Mouse (Mus musculus): Measurements from ENCODE around the gene Patj. TPM values are rescaled to one million over a fixed set of nuclear protein-coding genes. Genes with fewer than 3 reads are reported as not detected.

Gene Patj
- total RNA-seq, 1 experiment from 2014 or later = 26.1 TPM

DNA sequence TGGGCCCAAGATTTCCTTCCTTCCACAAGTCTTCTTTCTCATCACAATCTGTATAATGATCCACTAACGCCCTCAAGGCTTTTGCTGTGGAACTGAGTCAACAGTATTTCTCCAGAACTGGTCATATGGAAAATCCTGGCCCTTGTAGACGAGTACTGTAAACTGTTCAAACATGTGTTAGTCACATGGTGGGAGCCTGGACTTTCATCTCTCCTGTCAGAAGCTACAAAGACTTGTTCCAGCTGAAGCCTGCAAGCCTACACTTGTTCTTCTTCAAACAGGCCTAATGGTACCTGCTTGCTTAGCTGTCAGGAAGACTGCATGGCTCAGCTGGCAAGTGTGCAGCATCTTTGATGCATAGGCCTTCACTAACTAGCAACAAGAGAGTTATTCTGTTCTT lies 264.9 kb downstream of the Patj start:
- ATAC-seq (replicated peaks in 1 of 2; ENCODE audit: insufficient read depth in 1 of 2, low FRiP score in 2 of 2, low TSS enrichment in 1 of 2, low read depth in 1 of 2, poor library complexity in 2 of 2, severe bottlenecking in 2 of 2) = no peak

DNA sequence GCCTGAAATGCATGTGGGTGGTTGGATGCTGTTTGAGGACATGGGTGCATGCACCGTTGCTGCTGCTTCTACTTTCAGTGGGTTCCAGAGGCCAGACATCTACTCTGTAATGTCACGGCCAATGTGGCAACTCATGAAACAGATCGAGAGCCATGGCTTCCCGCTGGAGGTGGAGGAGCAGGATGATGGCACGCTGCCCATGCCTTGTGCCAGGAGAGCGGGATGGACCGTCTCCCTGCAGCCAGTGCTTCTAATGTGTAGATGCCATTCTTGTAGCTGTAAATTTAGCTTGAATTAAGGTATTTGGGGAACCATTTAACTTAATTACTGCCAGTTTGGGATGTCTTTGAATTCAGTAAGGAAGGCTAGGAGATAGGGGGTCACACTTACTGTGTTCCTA lies 270.3 kb downstream of the Patj start:
- ATAC-seq (replicated peaks in 1 of 2; ENCODE audit: insufficient read depth in 1 of 2, low FRiP score in 2 of 2, low TSS enrichment in 1 of 2, low read depth in 1 of 2, poor library complexity in 2 of 2, severe bottlenecking in 2 of 2) = no peak

DNA sequence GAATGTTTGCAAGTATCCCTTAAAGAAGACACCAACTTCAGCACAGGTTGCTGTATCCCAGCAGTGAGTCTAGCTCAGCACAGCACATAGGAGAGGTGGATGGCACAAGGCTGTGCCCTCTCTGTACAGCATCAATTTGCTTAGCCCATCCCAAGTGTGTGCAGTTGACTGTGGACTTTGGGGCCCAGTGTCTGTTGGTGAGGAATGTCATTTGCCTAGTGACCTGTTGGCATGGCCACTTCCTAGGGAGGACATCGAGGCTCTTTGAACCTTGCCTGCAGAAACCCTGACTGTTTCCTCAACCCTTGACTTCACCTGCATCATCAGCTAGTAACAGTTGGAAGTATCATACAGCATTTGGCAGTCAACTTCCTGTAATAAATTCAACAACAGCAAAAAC lies 270.9 kb downstream of the Patj start:
- ATAC-seq (replicated peaks in 1 of 2; ENCODE audit: insufficient read depth in 1 of 2, low FRiP score in 2 of 2, low TSS enrichment in 1 of 2, low read depth in 1 of 2, poor library complexity in 2 of 2, severe bottlenecking in 2 of 2) = no peak

DNA sequence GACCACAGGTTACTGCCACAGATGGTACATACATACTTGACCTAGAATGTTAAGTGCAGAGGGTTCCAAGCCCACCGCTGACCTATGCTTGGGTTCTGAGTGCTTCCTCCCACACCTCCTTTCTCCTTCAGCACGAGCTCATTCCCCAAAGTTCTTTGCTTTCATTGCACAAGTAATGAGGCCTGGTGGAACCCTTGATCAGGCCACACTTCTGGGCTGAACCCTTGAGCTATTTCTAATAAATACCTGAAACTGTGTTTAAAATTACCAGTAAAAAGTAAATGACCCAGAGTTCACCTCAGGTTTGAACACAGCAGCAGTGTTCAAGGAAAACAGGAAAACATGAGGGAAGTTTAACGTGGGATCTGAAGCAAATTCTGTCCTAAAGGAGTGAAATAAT lies 271.4 kb downstream of the Patj start:
- no peak for ATAC-seq (replicated peaks in 1 of 2; ENCODE audit: insufficient read depth in 1 of 2, low FRiP score in 2 of 2, low TSS enrichment in 1 of 2, low read depth in 1 of 2, poor library complexity in 2 of 2, severe bottlenecking in 2 of 2)

DNA sequence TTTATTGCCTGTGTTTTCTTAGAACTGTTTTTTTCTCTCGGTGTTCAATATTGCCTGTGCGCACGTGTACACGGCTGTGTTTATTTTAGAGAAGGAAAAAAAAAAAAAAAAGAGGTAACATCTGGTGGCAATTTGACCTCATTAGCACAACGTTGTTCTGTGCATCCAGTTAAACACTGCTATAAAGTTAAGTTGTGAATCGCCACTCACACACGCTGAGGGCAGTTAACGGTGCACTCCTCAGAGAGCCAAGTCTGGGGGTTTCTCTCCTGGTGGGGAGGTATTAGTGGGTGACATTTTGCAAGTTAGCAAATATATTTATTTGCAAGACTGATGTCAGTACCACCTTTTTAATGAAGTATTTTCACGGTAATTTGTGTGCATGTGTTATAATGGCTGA lies 281.9 kb downstream of the Patj start:
- ATAC-seq (replicated peaks in 1 of 2; ENCODE audit: insufficient read depth in 1 of 2, low FRiP score in 2 of 2, low TSS enrichment in 1 of 2, low read depth in 1 of 2, poor library complexity in 2 of 2, severe bottlenecking in 2 of 2) = no peak

DNA sequence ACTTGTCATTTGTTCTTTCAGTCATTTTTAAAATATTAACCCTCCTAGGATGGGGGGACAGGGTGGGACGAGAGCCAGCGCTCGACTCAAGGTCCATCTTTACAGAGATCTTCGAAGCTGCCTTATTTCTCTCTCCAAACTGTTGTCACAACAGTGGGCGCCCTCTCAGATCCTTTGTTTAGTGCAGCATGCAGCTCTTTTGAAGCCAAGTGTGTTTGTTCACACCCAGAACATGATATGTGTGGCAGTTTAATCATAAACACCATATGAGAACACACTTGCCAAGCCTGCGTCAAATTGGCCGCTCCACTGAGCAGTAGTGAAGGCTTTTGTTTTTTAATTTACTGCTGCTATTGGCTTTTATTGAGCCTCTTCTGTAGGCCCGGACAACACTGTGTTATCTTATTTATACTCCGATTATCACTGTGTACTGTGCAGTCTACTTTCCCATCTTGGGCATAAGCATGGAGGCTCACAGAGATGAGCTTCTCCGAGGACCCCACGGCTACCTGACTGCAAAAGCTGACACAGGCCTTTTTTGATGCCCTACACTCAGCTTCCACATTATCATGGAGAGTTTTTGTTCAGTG lies 291.2 kb downstream of the Patj start:
- ATAC-seq (replicated peaks in 1 of 2; ENCODE audit: insufficient read depth in 1 of 2, low FRiP score in 2 of 2, low TSS enrichment in 1 of 2, low read depth in 1 of 2, poor library complexity in 2 of 2, severe bottlenecking in 2 of 2) = no peak

DNA sequence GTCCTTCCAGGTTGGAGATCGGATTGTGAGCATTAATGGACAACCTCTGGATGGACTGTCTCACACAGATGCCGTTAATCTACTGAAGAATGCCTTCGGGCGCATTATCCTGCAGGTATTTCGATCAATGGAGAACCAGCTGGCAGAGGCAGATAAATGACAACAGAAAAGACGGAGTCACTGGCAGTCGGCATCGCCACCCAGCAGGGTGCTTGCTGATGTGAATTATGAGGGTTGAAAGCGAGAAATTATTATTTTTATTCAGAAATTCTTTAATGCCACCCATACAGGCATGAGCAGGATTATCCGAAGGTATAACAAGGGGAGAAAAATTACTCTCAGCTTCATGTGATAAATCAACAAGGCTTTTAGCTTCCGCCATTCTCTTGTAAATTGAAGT lies 292.5 kb downstream of the Patj start:
- ATAC-seq (replicated peaks in 1 of 2; ENCODE audit: insufficient read depth in 1 of 2, low FRiP score in 2 of 2, low TSS enrichment in 1 of 2, low read depth in 1 of 2, poor library complexity in 2 of 2, severe bottlenecking in 2 of 2) = no peak

DNA sequence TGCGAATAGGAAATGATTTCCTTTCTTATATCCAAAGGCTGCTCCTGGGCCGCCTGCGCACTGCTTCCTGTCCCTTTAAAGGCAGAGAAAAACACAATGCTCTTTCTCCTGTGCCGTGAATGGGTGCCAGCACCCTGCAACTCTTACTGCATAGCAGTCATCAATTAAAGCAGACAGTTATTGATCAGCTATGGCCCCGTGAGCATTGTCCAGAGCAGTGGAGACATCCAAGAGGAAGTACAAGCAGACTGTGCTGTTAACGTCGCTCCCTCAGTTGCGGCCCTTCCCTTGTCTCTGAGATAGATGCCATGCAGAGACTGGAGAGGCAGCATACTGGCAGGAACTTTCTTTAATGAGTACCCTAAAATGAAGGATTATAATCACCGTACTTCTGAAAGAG lies 292.9 kb downstream of the Patj start:
- no peak for ATAC-seq (replicated peaks in 1 of 2; ENCODE audit: insufficient read depth in 1 of 2, low FRiP score in 2 of 2, low TSS enrichment in 1 of 2, low read depth in 1 of 2, poor library complexity in 2 of 2, severe bottlenecking in 2 of 2)

DNA sequence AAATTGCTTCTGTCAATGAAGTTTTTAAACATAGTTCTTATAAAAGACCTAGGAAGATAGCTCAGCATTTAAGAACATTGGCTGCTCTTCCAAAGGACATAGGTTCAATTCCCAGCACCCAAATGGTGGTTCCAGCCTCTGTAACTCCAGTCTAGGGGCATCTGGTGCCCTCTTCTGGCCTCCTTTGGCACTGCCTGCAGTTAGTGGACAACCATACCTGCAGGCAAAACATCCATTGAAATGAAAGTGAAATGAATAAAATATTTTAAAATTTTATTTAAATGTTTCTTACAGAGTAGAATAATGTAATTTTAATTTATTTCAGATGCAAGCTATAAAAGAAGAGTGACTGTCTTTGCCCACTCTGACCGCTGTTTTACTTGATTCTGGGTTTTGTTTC lies 294.4 kb downstream of the Patj start:
- ATAC-seq (replicated peaks in 1 of 2; ENCODE audit: insufficient read depth in 1 of 2, low FRiP score in 2 of 2, low TSS enrichment in 1 of 2, low read depth in 1 of 2, poor library complexity in 2 of 2, severe bottlenecking in 2 of 2) = no peak

DNA sequence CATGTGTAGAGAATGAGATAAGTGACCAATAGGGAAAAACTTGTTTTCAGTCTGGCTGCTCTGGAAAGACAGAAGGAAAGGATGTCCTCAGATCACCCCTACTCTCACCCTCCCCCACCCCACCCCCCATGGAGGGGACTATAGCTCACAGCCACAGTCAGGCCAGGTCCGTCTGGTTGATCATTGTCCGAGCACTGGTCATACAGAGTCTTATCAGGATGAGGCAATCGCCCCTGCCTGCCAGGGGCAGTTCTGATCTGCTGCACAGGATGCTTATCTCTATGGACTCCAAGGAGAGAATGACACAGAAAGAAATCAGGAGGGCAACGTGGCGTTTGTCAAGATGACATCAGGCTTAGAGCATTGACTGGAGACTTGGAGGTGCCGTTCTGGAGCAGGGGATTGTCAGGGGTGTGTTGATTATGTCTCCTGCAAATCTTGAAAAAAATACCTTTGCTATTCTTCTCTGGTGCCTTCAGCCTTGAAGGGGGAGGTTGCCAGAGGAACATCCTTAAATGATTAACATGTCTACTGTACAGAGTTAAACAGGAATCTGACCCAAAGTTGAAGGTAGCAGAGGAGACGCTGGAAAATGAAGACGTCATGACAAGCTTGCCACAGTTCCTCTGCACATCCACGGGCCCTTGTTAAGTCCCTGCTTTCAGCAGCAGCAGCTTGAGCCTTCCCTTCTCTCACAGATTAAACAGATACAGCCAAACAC lies 298.0 kb downstream of the Patj start:
- no peak for ATAC-seq (replicated peaks in 1 of 2; ENCODE audit: insufficient read depth in 1 of 2, low FRiP score in 2 of 2, low TSS enrichment in 1 of 2, low read depth in 1 of 2, poor library complexity in 2 of 2, severe bottlenecking in 2 of 2)

DNA sequence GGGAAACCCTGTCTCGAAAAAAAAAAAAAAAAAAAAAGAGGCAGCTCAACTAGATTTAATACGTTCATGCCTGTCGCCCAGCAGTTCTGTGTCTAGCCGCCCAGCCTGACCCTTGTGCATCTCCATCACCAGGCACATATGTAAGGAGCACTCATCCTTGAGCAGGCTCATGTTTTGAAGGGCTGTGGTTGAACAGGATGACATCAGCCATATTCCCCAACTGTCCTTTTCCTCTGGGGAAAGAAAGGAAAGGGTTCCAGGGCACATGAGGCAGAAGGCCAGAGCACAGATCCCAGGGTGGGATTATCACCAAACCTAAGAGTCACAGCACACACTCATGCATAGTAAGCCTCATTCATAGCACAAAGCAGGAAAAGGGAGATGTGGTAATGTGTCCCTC lies 302.3 kb downstream of the Patj start:
- ATAC-seq (replicated peaks in 1 of 2; ENCODE audit: insufficient read depth in 1 of 2, low FRiP score in 2 of 2, low TSS enrichment in 1 of 2, low read depth in 1 of 2, poor library complexity in 2 of 2, severe bottlenecking in 2 of 2) = no peak

DNA sequence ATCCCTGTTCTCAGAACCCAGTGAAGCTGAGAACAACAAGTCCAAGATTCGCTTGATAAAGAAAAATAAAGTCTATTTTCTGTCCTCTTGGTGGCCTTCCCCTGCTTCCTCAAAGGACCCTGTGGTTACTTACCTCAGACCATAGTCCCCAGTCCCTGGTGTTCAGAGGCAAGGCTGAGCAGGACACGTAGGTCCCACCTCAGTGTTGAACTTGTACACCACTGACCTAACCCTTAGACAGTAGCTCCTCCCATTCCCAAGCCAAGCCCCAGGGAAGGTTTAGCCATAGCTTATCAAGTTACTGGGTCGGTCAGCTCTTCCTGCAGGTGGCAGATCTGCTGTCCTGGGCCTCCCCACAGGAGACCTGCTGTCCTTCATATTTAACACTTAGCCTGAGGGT lies 303.3 kb downstream of the Patj start:
- ATAC-seq (replicated peaks in 1 of 2; ENCODE audit: insufficient read depth in 1 of 2, low FRiP score in 2 of 2, low TSS enrichment in 1 of 2, low read depth in 1 of 2, poor library complexity in 2 of 2, severe bottlenecking in 2 of 2) = peak; percentile 46 to 76

DNA sequence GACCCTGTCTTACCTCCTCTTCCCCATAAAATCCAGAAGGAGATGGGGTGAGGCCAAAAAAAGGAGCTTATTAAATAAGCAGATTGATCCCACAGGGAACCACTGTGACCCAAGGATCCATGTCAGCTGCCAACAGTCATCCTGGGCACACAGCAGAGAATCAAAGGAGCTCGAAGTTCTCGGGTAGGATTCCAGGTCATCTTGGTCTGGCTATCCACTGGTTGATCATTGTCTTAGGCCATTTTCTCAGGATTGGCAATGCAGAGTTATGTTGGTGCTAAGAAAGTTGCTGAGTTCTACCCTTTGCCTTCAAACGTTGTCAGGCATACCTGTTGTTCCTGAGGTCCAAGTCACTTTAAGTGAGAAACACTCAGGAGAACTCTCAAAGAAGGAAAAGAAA lies 304.6 kb downstream of the Patj start:
- ATAC-seq (replicated peaks in 1 of 2; ENCODE audit: insufficient read depth in 1 of 2, low FRiP score in 2 of 2, low TSS enrichment in 1 of 2, low read depth in 1 of 2, poor library complexity in 2 of 2, severe bottlenecking in 2 of 2) = no peak

DNA sequence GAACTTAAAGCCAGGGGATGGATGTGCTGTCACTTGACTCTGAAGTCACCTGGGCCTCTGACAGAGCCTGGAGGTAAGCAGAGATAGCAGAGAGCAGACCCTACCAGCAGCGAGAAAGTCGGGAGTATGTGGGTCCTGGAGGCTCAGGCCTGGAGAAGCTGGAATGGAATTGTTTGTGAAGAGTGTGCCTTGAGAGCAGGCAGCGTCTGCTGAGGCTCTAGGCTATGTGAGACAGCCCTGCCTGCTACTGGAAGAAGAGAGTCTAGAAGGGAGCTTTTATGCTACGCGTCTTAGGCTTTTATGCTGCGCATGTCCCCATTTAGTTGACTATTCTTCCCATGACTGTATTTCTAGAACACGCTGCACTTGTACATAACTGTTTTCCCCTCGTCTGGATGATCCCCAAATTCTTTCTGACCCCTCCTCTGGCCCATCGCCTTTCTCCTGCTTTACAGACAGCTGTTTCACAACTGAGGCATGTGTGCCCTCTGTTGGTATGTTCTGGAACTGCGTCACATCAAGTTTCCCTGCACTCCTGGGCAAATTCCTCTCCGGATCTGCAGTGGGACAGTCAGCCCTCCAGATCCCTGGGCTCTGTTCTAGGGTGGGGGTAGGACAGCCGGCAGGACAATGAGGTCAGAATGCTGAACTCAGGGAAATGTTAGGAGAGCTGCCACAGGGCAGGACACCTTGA lies 306.8 kb downstream of the Patj start:
- ATAC-seq (replicated peaks in 1 of 2; ENCODE audit: insufficient read depth in 1 of 2, low FRiP score in 2 of 2, low TSS enrichment in 1 of 2, low read depth in 1 of 2, poor library complexity in 2 of 2, severe bottlenecking in 2 of 2) = peak; percentile 50 to 72

DNA sequence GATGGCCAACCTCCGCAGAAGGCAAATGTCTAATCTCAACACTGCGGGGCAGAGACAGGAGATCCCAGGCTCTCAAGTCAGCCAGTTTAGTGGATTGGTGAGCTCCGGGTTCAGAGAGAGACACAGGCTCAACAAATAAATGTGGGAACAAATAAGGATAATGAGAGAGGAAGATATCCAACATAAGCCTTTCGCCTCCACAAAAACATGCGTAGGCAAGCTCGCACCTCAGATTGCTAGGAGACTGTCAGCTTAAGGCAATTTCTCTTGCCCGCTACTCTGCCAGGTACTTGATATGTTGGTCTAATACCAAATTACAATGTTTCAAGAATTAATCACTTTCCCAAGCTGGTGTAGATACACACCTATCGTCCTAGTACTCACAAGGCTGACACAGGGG lies 315.3 kb downstream of the Patj start:
- ATAC-seq (replicated peaks in 1 of 2; ENCODE audit: insufficient read depth in 1 of 2, low FRiP score in 2 of 2, low TSS enrichment in 1 of 2, low read depth in 1 of 2, poor library complexity in 2 of 2, severe bottlenecking in 2 of 2) = no peak

DNA sequence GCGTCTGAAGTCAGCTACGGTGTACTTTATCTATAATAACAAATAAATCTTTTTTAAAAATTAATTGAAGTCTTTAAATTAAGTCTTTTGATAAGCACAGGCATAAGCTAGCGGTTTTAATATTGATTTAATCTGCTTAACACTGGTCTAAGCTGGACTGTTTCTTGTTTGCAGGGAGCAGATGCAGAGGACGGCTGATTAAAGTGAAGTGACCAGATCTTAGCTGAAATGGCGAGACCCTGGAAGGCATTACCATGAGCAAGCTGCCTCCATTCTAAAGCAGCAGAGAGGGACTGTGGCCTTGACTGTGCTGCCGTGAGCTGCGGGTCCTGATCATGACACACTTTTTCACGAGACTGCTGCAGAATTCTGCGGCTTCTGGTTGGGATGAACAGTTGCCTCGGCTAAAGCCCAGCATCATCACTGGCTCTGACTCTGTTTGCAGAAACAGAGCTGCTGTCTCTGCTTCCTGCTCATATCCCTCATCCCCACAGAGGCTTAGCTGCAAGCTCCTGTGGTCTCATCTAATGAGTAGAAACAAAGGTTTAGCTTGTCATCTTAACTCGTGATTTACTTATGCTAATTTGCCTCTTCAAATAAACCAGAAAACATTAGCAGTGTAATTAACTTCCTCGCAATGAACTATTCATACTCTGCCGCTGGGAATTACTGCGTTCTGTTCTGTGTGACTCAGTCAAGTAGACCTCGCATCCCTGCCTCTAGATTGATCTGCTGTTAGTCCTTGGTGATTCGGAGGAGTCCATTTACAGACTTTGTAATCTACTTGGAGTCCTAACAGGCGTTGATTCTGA lies 322.4 kb downstream of the Patj start:
- no peak for ATAC-seq (replicated peaks in 1 of 2; ENCODE audit: insufficient read depth in 1 of 2, low FRiP score in 2 of 2, low TSS enrichment in 1 of 2, low read depth in 1 of 2, poor library complexity in 2 of 2, severe bottlenecking in 2 of 2)

DNA sequence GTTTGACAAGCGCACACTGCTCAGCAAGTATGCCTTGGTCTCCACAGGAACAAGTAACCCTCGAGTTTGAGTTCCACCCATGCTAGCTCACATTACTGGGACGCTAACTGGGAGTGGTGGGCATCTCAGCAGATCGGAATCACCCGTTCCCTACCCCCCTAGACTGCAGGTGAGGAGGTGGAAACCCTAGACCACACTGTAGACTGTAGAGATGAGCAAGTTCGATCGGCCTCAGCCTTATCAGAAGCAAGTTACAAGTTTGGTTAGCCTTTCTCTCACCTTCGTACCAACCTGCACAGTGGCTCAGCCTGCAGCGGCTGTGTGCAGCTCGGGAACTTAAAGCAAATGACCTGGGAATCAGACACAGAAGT lies 322.9 kb downstream of the Patj start:
- ATAC-seq (replicated peaks in 1 of 2; ENCODE audit: insufficient read depth in 1 of 2, low FRiP score in 2 of 2, low TSS enrichment in 1 of 2, low read depth in 1 of 2, poor library complexity in 2 of 2, severe bottlenecking in 2 of 2) = no peak

DNA sequence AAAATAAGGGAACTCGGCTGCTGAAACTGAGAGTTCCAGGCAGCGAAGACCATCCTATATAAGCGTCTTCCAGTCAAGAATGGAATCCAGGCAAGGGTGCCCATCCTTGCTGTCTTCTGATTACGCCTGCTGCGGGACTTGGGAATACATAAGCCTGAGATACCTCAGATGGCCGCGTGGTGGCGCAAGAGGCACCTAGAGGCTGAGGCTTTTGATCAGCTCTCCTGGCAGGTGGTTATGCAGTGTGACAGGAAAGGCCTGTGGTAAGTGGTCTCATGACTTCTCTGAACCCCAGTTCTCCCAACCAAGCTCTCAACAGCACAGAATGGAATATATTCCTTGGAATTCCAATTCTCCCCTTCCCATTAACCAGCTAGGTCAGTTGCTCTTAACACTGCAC lies 326.9 kb downstream of the Patj start:
- ATAC-seq (replicated peaks in 1 of 2; ENCODE audit: insufficient read depth in 1 of 2, low FRiP score in 2 of 2, low TSS enrichment in 1 of 2, low read depth in 1 of 2, poor library complexity in 2 of 2, severe bottlenecking in 2 of 2) = peak; percentile 74 to 86
